Mouse (Mus musculus) embryonic fibroblast, embryonic 13.5 days (primary cell): Measurements from ENCODE around the gene Fundc1.

Experiments used
- CTCF ChIP-seq: IDR thresholded peaks from 2 replicates; pipeline ENCODE4 v1.5.1; 2011; ENCODE audit warnings: mild to moderate bottlenecking, control low read depth, low read length, moderate library complexity, borderline replicate concordance; ENCODE audit not compliant: insufficient read depth
- POLR2A ChIP-seq: IDR thresholded peaks from 2 replicates; pipeline ENCODE4 v1.6.1; 2011; ENCODE audit warnings: low read depth, mild to moderate bottlenecking, control low read depth, low read length, moderate library complexity

- TF ChIP-seq POLR2A (no peak), CTCF (no peak)
Observed at GRCm38 (mm10) chrX:17537701-17538100, 34.4 kb downstream of the Fundc1 start.
